Mouse (Mus musculus): ENCODE measurements at regions not wholly inside any gene's neighbourhood (a gene's known extent, or its start where the extent isn't known, plus 50 kb on each side); places are given as distances from the start of the nearest gene placed in this dataset.

DNA sequence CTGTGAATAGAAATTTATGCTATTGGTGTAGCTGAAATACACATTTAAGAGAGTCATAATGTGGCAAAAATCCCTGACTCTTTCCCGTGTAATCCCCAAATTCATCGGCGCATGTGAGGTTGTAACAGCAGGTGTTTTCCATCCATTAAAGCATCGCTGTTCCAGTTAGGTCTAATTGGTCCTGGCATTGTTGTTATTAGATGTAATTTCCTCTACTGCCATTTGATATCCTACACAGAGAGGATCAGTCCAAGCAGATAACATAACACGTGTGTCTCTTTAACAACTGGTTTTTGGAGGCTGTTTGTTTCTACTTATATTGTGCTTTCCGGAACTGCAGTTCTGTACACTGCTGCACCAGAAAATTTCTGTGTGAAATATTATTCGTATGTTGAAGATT lies 101.8 kb downstream of the Vgll3 start:
- no peak for DNase-seq (ENCODE audit: low spot score)

DNA sequence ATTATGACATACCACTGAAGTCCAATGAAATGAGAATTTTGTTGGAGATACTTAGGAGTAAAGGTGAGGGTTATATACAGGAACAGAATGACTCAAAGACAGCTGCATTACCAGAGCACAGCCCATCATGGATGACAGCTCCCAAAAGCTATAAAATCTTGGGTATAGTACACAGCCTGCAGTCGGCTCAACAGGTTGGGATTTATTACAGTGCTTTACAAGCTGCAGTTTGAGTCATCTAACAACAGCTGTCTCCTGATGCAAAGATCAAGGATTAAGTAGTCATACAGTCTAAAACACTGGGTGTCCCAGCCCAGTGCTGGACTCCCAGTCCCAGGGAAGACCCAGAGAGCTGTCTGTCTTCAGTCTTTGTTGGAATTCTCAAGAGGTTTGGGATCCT lies 110.9 kb downstream of the Vgll3 start:
- DNase-seq (ENCODE audit: low spot score) = no peak

DNA sequence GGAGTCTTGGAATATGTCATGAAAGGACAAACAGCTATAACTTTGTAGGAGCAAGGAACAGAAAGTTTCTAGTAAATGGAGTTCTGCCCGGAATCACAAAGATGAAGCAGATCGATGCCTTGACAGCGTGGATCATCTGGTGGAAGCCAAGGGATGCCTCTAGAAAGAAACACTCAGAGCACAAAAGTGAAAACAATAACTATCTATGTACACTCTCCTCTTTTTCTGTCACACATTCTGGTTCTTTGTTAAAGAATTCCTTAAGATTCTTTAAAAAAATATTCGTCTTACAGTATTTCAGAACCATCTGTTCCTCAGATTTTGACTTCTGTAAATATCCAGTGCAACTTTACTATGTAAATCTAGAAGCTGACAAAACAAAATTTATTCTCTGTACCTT lies 148.8 kb downstream of the Vgll3 start:
- no peak for DNase-seq (ENCODE audit: low spot score)

DNA sequence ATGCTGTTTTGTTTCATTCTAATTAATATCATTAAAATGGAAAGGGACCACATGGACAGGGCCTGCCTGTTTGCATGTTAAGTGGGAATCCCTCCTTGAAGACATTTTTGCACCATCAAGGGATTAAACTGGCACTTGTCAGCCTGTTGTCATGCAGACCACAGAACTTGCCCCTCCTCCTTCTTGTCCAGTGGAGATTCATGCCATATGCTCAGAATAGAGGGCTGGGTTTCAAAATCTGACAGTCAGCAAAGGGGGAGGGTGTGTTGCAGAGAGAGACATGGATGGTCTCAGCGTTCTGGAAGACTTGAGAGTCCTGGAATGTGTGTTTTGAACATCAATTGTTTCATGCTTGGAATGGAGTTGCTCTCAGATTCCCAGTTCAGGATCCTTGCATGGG lies 149.2 kb downstream of the Vgll3 start:
- no peak for DNase-seq (ENCODE audit: low spot score)

DNA sequence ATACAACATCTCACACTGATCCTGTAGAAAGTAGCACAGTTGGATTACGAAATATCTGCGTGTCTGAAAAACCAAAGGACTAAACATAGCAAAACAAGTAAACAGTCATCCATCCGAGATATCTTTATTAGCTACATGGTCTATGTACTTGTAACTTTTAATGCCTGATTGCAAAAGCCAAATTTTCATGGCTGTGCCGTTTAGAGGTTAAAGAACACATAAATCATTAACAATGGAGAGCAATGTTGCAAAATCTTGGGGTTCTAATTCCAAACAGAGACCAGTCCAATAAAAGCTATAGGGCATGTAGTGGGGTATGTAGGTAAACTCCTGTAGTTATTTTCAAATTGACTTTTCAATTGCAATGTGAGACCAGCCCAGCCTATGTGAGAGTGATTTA lies 162.0 kb downstream of the Vgll3 start:
- DNase-seq (ENCODE audit: low spot score) = no peak

DNA sequence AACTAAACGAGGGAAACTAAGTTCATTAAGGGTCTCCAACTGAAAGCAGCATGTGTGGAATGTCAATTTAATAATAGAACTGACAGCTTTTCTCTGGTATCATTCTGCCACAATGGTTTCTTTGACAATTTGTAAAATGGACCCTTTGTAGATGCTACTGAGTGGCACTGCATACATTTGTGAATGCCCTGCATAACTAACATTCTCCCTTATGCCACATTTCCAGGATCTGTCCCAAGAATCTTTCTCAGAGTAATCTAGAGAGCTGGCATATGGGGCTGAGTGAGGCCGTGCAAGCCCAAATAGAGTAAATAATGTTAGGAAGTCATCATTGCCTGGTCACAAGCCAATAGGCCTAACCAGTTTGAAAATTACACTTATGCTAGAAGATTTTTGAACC lies 172.1 kb downstream of the Vgll3 start:
- no peak for DNase-seq (ENCODE audit: low spot score)

DNA sequence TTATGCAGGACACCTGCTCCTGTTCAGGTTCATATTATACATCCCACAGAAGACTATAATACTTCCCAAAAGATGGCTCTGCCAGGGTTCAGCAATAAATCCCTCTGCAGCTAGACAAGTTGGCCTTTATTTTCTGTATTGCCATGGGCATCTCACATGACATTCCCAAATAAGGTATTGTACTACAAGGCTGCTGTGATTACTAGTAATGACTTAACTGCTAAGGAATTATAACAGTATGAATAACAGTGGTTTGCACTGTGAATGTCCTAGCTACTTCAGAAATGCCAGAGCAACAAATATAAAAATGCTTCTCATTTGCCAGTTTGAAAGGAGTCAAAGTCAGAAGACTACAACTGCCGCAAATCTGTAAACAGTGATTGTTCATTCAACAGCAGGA lies 184.3 kb downstream of the Vgll3 start:
- no peak for DNase-seq (ENCODE audit: low spot score)

DNA sequence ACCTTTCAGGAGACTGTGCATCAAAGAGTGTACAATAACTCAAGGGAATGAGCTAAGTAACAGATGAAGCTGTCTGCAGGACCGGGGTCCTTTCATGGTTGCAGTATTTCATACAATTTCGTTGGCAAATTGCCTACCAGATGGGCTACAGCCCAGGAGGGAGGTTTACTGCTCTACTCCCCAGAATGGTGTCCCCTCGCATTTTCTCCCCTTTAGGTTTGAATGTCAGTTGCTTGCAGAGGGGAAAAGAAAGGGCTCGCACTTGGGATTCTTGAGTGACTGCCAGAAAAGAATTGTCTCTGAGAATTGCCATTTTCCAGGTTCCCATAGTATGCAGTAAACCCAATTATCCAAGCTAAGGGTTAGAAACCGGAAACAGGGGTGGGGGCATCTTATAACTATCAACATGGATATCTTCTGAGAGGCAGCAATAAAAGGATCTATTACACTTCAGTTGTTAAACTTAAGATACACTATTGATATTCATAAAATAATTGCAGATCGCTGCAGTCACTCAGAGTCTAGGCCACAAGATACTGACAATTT lies 185.7 kb downstream of the Vgll3 start:
- no peak for DNase-seq (ENCODE audit: low spot score)

DNA sequence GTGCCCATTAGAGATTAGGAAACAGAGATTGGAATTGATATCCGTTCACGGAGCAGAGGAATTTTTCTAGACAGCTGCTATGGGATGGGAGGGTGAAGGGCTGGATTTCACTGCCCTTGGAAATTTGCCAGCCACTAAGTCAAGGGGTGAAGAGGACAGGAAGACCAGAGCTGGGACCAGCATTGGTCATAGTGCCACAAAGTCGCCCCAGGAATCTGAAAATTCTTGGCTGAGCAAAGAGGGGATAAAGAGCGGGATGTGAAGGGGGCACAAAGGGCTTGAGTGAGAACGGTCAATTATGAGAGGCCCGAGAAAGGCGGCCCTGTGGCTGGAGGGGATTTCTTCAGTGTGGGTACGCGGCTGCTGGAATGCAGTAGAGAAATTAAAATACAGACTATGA lies 189.6 kb downstream of the Vgll3 start:
- no peak for DNase-seq (ENCODE audit: low spot score)

DNA sequence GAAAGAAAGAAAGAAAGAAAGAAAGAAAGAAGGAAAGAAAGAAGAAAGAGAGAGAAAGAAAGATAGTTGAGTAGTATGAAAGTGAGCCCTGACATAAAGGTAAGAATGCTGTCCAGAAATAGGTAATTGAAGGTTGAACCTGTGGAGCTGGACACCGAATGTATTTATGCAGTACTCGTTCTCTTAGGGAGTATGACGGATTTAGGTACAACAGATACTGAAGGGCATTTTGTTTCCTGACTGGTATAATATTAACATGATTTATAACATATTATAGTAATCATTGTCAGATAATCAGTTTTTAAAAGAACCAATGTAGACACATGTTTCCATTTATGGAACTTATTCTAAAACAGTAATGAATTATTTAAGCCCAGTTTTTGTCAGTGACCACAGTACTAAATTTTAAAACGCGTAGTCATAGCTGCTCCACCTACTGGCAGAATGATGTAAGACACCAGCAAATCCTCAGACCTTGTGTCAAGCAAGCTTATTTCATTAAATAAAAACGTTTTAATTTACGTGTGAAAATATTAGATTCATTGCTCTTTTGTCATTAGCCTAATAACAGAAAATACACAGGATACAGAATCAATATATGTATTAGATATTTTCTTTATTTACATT lies 191.0 kb downstream of the Vgll3 start:
- DNase-seq (ENCODE audit: low spot score) = peak; percentile 40

DNA sequence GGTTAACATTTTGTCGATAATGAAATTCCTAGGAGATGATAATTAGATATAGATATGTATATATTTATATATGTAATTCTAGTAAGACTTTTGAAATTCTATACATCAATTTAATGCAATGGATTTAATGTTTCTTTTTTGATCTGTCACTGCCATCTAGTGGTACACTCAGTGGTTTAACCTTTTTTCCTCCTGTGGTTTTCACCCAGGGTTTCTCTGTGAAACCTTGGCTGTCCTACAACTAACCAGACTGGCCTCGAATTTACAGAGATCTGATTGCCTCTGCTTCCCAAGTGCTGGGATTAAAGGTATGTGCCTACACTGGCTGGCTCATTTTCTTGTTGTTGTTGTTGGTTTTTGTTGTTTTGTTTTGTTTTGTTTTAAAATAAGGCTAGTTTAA lies 198.6 kb downstream of the Vgll3 start:
- DNase-seq (ENCODE audit: low spot score) = no peak

DNA sequence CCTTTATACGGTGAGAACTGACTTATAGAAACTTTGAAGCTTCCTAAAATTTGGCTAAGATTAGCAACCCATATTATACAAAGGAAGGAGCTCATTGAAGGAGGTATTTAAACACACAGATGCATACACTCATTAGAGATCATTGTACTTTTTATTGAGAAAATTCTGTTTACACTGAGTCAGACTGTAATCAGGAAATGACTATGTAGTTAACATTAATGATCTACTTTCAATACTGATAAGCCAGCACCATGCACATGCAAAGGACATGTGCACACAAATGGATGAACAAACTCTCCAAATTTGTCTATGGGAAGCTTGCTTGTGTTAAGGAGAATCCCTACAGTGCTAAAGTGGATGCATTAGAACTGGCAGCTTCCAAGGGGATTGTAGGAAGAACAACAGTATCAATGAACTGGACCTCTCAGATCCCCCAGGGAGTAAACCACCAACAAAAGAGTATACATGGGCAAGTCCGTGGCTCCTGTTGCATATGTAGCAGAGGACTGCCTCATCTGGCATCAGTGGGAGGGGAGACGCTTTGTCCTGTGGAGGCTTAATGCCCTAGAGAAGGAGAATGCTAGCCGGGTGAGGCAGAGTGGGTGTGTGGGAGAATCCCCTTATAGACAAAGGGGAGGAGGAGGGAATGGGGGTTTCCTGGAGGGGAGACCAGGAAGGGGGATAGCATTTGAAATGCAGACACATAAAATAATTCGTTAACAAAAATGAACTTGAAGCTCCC lies 200.0 kb downstream of the Vgll3 start:
- DNase-seq (ENCODE audit: low spot score) = no peak

DNA sequence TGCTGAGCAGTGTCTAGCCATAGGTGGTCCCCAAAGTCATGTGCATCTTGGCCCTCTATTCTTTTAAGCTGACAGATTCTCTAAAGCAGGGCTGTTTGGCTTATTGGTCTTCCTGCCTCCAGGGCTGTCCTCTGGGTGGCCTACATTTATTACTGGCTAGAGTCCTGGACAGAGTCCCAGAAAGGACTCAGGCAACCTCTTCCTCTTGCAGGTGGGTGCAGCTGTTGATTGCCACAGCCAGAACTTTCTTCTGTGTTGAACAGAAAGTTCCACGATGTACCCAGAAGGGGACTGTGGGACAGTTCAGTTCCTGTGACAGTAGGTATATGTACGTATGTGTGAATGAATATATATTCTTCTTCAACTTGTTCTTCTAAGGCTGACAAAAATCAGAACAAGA lies 202.0 kb downstream of the Vgll3 start:
- DNase-seq (ENCODE audit: low spot score) = no peak

DNA sequence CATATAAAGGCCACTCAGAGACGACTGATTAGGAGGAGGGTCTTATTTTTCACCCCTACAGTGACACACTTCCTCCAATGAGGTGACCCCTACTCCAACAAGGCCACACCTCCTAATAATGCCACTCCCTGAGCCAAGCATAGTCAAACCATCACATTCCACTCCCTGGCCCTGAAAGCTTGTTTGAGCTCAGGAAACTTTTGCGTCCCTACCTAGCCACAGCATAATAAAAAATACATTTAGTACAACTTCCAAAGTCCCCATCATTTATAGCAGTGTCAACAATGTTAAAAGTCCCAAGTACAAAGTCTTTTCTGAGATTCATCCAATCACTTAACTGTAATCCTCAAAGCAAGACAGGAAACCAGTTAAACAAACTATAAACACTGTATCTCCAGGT lies 208.3 kb downstream of the Vgll3 start:
- no peak for DNase-seq (ENCODE audit: low spot score)
